In the genomic region with DNA sequence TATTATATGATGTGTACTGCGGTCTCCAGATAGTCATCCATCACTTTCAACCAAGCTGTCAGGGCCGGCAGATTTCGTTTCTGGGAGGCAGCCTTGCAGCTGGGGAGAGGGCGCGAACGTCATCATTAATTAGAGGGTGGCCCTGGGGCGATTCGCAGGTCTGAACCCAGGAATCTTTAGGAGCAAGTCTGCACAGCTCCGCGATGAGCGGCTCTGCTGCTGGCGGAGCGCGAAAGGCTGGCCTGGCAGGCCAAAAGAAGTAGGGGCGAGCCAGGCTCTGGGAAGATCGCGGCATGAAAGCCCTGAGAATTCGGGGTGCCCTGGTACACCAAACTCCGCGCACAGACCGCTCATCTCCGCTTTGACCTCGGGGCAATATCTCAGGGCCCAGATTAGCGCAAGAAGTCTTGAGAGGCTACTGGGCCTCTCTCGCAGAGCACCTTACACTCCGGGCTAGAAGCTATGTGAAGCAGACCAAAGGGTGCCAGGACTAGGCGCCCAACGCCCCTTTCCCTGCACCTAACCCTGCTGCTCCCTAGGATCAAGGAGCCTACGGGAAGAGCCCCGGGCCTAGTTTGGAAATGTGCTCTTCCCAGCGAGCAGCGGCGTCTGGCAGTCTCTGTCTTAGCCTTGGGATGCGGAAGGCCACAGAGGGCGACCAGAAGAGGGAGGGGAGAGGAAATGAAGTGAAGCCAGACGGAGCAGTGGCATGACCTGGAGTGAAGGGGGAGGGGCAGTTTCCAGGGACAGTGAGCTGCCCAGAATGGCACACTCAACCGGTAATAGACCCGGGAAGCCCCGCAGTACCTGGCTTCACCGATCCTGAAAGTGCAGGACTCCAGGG, we compare ENCODE assay signal across 7 mouse cellular contexts. TPM values are rescaled to one million over a fixed set of nuclear protein-coding genes. Genes with fewer than 3 reads are reported as not detected.
DNase-seq lines count a peak whose midpoint lies in the region; ATAC-seq lines count a peak whose summit lies in the region.

No protein-coding gene starts in this region.

- WGBS in embryonic facial prominence, embryonic 13.5 days, result 1% methylated on average over 40 of the region's 40 CpGs
- 3% methylated on average over 40 of the region's 40 CpGs for WGBS in intestine, embryonic 14.5 days

- H3K9me3 ChIP-seq in embryonic facial prominence, embryonic 13.5 days, result no peaks in the 10 kb centered on the region
- H3K9me3 ChIP-seq in intestine, embryonic 14.5 days (ENCODE audit: control insufficient read depth, low read length), result no peaks in the 10 kb centered on the region

- no peak for ATAC-seq in embryonic facial prominence, embryonic 13.5 days (ENCODE audit: insufficient number of reproducible peaks, insufficient read depth, low FRiP score, low TSS enrichment, low read depth)
- no peak for ATAC-seq in intestine, embryonic 14.5 days (replicated peaks; ENCODE audit: low FRiP score, low TSS enrichment, low read depth)

- peak overlapping the region; percentile 32 for H3K4me2 ChIP-seq in embryonic facial prominence, embryonic 13.5 days
- peak overlapping the region; percentile 12; the same call in 1 of the 2 replicates for H3K4me2 ChIP-seq in intestine, embryonic 14.5 days (ENCODE audit: low read length)

- DNase-seq in ZHBTc4 (ENCODE audit: low read depth, low spot score), result peak; percentile 54
- peak; percentile 68 for DNase-seq in intestine, embryonic 14.5 days (ENCODE audit: low spot score)
- peak; percentile 44 for DNase-seq in mesoderm, embryonic 11.5 days (ENCODE audit: low read depth, low spot score)
- no peak for DNase-seq in thymus, postnatal 14 days
- no peak for DNase-seq in ovary, postnatal 36 days (ENCODE audit: low spot score)
- DNase-seq in natural killer cell, adult 2 months (ENCODE audit: low spot score in 2 of 2), result no peak

- H3K27ac ChIP-seq in embryonic facial prominence, embryonic 13.5 days, result no peak overlapping the region
- H3K27ac ChIP-seq in intestine, embryonic 14.5 days (ENCODE audit: low read depth), result no peak overlapping the region

- no peaks in the 10 kb centered on the region for H3K36me3 ChIP-seq in embryonic facial prominence, embryonic 13.5 days
- H3K36me3 ChIP-seq in intestine, embryonic 14.5 days (ENCODE audit: control insufficient read depth, insufficient read depth, low read length), result no peaks in the 10 kb centered on the region

- no peak overlapping the region for H3K9ac ChIP-seq in embryonic facial prominence, embryonic 13.5 days
- H3K9ac ChIP-seq in intestine, embryonic 14.5 days (ENCODE audit: low read length), result no peak overlapping the region

- H3K4me3 ChIP-seq in embryonic facial prominence, embryonic 13.5 days, result peak overlapping the region; percentile 16
- 0 out of 2 replicates have a peak overlapping the region, but pooled peaks have one; percentile 8 for H3K4me3 ChIP-seq in intestine, embryonic 14.5 days (ENCODE audit: low read depth, low read length)

- H3K27me3 ChIP-seq in embryonic facial prominence, embryonic 13.5 days, result peaks cover 100% of the 10 kb centered on the region
- peaks cover 97% of the 10 kb centered on the region for H3K27me3 ChIP-seq in intestine, embryonic 14.5 days (replicated peaks; ENCODE audit: control insufficient read depth, insufficient read depth, low read length)

- peaks cover 31% of the 10 kb centered on the region for H3K4me1 ChIP-seq in embryonic facial prominence, embryonic 13.5 days
- H3K4me1 ChIP-seq in intestine, embryonic 14.5 days (replicated peaks; ENCODE audit: control insufficient read depth, insufficient read depth, low read length), result peaks cover 10% of the 10 kb centered on the region

RNA-seq across cellular contexts. Expression of a gene that starts 3.1 kb away (rescaled TPM):
- polyA plus RNA-seq in embryonic facial prominence, embryonic 13.5 days (2015; fragmentation: Nextera tagmentation; extraction: Ambion mirVana), result 11.6 and 13.3 TPM in 2 replicates
- polyA plus RNA-seq in intestine, embryonic 14.5 days (2014; fragmentation: Nextera tagmentation; extraction: Ambion mirVana), result 0.07 and 0.16 TPM in 2 replicates

Comparison
In these comparisons a context has a peak if more than half of its experiments do, and no peak if none do; other contexts are left out.
1. DNase-seq: peak in ZHBTc4 (single experiment), intestine, embryonic 14.5 days (single experiment) and mesoderm, embryonic 11.5 days (single experiment); none in thymus, postnatal 14 days (single experiment), ovary, postnatal 36 days (single experiment) and natural killer cell, adult 2 months (0 of 2).
2. RNA of a gene that starts 3.1 kb away (polyA plus RNA-seq): 11.6 to 13.3 TPM in embryonic facial prominence, embryonic 13.5 days; 0.07 to 0.16 TPM in intestine, embryonic 14.5 days; every median in the first group is over 10 times any median in the second.